8 mouse cellular contexts compared by ENCODE assay signal in the genomic region with DNA sequence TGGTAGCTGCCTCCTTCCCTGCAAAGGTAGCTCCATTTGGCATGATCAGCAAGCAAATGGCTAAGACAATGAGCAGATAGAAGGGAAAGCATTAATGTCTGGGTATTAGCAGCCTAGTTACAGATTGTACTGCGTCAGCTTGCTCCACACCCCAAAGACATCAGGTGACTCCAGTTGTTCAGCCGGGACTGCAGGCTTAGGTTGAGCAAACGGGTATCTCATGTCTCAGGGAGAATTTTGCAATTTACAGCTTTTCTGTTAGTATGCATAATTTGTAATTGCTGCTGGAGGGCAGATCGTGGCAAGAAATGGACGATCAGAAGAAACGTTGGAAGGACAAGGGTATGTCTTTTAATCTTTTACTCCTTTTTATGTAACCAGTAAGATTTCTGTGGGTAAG. TPM values are rescaled to one million over a fixed set of nuclear protein-coding genes. Genes with fewer than 3 reads are reported as not detected.
A peak's percentile ranks its signal among the peaks of the same experiment; 100 is the strongest.
DNase-seq lines count a peak whose midpoint lies in the region; ATAC-seq lines count a peak whose summit lies in the region.

No protein-coding gene starts in this region.

- no peak for DNase-seq in limb, embryonic 10.5 days (ENCODE audit: low spot score)
- DNase-seq in kidney, adult 11 months = peak; percentile 44
- DNase-seq in cerebellum, postnatal 14 days = no peak
- no peak for DNase-seq in cerebellum, adult 11-12 months

- 63% methylated on average over 6 of the region's 6 CpGs for WGBS in limb, embryonic 12.5 days
- WGBS in limb, embryonic 10.5 days = 84% methylated on average over 6 of the region's 6 CpGs
- WGBS in macrophage (ENCODE audit: missing documents) = 47% methylated on average over 6 of the region's 6 CpGs

- no peaks in the 10 kb centered on the region for H3K9me3 ChIP-seq in limb, embryonic 12.5 days
- H3K9me3 ChIP-seq in limb, embryonic 10.5 days (replicated peaks) = no peaks in the 10 kb centered on the region

- H3K4me2 ChIP-seq in limb, embryonic 12.5 days = no peak overlapping the region

- H3K27me3 ChIP-seq in limb, embryonic 12.5 days = no peaks in the 10 kb centered on the region
- H3K27me3 ChIP-seq in limb, embryonic 10.5 days (ENCODE audit: low read depth, poor library complexity, severe bottlenecking) = no peaks in the 10 kb centered on the region

- no peak for ATAC-seq in limb, embryonic 12.5 days (ENCODE audit: insufficient number of reproducible peaks, insufficient read depth, low FRiP score, low TSS enrichment, low read depth)
- ATAC-seq in activated CD4-positive, CD25-positive, alpha-beta regulatory T cell, adult 4 months = no peak

- no peak overlapping the region for H3K4me3 ChIP-seq in limb, embryonic 12.5 days (replicated peaks)
- H3K4me3 ChIP-seq in limb, embryonic 10.5 days = no peak overlapping the region
- peak overlapping the region; percentile 46 for H3K4me3 ChIP-seq in brown adipose tissue, adult 24 weeks (ENCODE audit: insufficient read depth, low read depth, low read length)
- no peak overlapping the region for H3K4me3 ChIP-seq in macrophage (ENCODE audit: inconsistent target)

- peaks cover 7% of the 10 kb centered on the region for H3K4me1 ChIP-seq in limb, embryonic 12.5 days (replicated peaks)
- no peaks in the 10 kb centered on the region for H3K4me1 ChIP-seq in limb, embryonic 10.5 days
- peaks cover 7% of the 10 kb centered on the region for H3K4me1 ChIP-seq in brown adipose tissue, adult 24 weeks (ENCODE audit: control insufficient read depth, insufficient read depth, insufficient read length, low read length)

- H3K79me2 ChIP-seq in macrophage (ENCODE audit: inconsistent target) = peaks cover 100% of the 10 kb centered on the region

- no peak overlapping the region for H3K9ac ChIP-seq in limb, embryonic 12.5 days (replicated peaks)

- H3K27ac ChIP-seq in limb, embryonic 12.5 days = peak overlapping the region; percentile 37; the same call in 1 of the 2 replicates
- no peak overlapping the region for H3K27ac ChIP-seq in limb, embryonic 10.5 days
- H3K27ac ChIP-seq in brown adipose tissue, adult 24 weeks (replicated peaks; ENCODE audit: low read depth, low read length) = peak overlapping the region; percentile 44; the same call in 1 of the 2 replicates
- H3K27ac ChIP-seq in macrophage = peak overlapping the region; percentile 35; the same call in 1 of the 2 replicates

- peaks cover 5% of the 10 kb centered on the region; the same call in 1 of the 2 replicates for H3K36me3 ChIP-seq in limb, embryonic 12.5 days
- peaks cover 6% of the 10 kb centered on the region for H3K36me3 ChIP-seq in limb, embryonic 10.5 days
- peaks cover 11% of the 10 kb centered on the region; the same call in 1 of the 2 replicates for H3K36me3 ChIP-seq in macrophage (ENCODE audit: inconsistent target)

RNA-seq across cellular contexts. Expression of gene Rtn4, which starts 25.8 kb away (rescaled TPM):
- polyA plus RNA-seq in limb, embryonic 12.5 days (2016; fragmentation: Nextera tagmentation; extraction: Ambion mirVana) = 65.6 and 79.6 TPM in 2 replicates
- 53.6 and 64.7 TPM in 2 replicates for polyA plus RNA-seq in limb, embryonic 10.5 days (2016; fragmentation: Nextera tagmentation; extraction: Ambion mirVana)
- 656 and 986 TPM in 2 replicates for polyA plus RNA-seq in brown adipose tissue, adult 24 weeks (2012; ENCODE audit: insufficient read depth, insufficient read length, missing spikeins)
- total RNA-seq in macrophage (2018; cell fraction: chromatin; rRNA removed) = 100 to 1,000 TPM; 123 to 682 (median 202) TPM
- total RNA-seq in macrophage (2018; cell fraction: cytosol; rRNA removed) = 100 to 1,000 TPM; 313 to 546 (median 408) TPM
- 100 to 1,000 TPM; 217 to 519 (median 302) TPM for total RNA-seq in macrophage (2018; cell fraction: nucleus; rRNA removed)
- polyA plus RNA-seq in macrophage (2018) = 420 to 900 TPM (median 594 TPM) in 3 replicates
- polyA plus RNA-seq in activated CD4-positive, CD25-positive, alpha-beta regulatory T cell, adult 4 months (2017; shearing (Covaris generic)) = 10 to 100 TPM; 19.4 to 21.9 TPM
